Mouse (Mus musculus) mesoderm, embryonic 11.5 days (tissue): ENCODE data around the gene Stra8.

Source experiments
- DNase-seq: peaks from one replicate; pipeline ENCODE4 v3.0.0-alpha.2; 2012; ENCODE audit warnings: low read depth, low spot score

The Stra8 gene

DNA sequence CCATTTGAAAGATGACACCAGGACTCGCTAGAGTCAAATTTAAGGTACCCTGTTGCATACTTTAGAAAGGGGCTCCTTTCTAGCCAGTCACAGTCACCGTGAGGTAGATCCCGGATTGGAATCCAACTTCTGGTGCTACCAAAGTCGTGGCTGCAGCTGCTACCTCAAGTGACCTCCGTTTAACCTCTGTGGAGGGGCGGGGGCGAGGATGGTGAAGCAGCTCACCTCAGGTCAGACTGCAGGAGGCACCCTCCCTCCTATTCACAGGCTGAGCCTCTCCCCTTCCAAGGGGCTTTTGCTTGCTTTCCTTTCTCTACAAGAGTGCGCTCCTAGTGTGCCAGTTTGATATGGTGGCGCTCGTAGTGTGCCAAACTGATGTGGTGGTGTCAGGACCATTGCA, at the start of gene Stra8:
Gene Stra8 (plus strand): TSS at position 208 of the 400 bp plus-strand sequence.
- no peak for DNase-seq

DNA sequence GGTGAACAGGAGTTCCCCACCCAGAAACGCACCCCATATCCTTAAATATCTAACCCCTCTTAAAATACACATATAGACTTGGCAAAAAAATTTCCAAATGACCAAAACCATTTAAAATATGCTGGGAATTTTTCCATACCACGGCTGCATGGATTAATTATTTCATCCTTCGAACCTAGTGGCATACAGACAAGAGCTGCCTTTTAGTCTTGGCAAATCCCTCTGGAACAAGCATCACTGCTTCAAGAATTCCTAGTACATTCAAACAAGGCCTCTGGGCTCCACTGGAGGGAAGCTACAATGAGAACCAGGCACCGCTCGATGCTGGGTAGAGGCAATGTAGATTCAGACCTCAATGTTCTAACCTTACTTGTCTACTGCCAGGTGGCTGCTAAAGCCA, 49.2 kb upstream of the Stra8 start:
- DNase-seq, result no peak

DNA sequence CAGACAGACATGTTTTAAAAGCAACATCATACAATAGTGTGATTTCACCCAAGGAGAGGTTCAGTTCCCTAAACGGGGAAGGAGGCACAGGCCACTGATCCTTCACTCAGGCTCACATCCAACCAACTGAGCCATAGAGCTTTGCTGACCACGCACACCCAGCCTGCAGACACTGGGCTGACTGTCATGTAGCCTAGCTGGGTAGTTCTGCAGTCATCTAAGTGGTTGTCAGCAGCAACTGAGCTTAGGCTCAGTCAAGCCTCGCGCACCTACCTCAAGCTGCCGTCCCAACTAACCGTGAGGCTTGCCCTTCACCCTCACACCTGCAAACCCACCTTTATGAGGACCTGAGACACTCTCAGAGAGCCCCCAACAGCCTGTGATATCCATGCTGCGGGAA, 48.0 kb upstream of the Stra8 start:
- DNase-seq, result no peak

DNA sequence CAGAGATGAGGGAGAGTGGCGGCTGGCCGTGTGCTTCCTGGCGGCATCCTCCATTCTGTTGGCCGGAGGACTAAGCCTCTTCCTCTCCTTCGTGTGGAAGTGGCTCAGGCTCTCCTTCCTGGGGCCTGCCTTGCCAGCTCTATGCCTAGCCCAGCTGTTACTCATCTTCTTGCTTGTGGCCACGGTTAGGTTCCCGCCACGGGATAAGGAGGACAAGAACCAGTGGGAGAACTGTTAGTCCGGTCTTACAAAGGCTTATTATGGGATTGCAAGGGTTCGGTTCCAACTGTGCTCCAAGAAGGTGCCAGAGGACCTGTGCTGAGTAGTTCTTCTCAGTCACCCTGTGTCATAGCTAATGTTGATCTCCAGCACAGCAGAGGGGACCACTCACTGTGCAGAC, 47.1 kb upstream of the Stra8 start:
- DNase-seq, result no peak

DNA sequence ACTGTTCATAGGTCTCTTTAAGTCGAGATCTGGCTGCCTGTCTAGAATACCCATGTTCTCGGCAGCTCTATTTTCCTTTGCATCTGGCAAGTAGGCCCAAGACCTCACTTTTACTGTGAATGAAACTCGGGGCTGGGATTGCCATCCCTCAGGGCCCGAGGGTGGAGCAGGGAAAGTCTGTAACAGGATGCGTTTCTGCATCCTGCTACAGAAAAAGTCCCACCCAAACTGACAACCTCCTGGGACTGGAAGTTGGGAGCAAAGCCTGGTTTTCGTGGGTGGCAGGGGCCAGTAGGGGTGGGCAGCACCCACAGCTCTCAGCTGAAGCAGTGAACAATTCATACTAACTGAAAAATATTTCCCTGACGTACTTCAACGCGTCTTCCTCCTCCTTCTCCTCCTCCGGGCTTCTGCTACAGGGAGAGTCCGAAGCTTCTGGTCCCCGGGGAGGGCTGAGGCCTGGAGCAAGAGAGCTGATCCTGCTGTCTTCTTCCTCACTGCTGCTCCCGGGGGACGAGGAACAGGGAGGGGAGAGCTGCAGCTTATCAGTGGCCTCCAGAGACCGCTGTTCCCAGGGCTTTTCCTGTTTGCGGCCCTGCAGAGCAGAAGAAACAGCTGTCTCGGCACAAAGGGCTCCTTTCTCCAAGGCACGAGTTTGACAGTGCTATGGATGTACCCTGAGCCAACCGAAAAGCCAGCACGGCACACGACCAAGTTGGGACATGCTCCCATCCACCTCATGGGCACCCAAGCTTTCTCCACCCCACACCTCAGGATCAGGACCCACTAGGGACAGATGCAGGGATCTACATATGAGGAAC, 45.7 kb upstream of the Stra8 start:
- DNase-seq, result no peak

DNA sequence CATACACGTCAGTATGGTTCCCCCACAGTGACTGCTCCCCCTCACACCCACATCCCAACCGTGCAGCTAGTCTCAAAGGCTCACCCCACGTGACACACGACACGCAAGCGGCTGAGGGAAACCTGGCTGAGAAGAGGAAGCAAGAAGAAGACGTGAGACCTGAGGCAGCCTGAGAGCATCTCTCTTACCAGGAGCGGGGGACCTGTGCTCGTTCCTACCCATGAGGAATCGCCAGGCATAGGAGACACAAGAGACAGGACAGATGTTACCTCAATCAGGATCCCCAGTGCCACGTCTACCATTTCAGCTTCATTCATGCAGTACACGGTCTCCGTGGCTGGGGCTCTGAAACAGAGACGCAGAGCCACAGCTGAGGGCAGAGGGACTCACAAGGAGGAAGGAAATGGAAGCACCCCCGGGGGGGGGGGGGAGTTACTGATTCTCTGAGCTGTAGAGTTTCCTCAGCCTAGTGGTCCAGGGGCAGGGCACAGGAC, 44.6 kb upstream of the Stra8 start:
- no peak for DNase-seq

DNA sequence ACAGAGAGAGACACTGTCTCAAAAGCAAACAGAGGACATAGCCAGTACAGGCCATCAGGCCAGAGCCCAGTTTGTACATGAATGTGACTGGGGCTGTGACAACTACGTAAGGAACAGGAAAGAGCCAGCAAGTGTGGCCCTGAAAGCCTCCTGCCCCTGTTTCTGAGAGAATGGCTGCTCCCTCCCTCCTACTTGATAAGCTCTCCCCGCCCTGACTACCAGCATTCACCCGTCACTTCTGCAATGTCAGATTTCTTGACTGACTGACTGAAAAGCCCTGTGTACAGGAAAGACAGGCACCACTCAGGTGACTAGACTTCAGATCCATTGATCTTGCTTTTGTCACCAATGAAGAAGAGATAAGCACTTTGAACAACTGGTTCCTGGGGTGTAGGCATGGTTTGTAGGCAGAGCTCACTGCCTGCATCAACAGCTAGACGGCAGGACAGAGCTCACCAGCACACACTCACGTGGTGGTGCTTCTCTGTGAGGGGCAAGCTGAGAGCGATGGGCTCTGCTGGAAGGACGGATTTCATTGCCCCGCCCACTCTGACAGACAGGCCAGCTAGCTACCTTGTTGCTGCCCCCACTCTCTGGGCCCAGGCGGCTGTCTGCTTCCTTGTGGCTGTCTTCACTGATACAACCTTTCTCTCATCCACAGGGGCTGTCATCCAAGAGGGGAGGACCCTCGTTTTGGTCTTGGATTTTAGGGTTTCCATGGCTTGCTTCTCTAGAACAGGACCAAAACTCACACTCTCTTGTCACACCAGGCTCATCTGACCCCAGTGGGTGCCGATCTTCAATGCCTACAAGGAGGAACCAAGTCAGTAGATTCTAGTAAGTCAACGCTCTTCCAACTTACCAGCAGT, 43.8 kb upstream of the Stra8 start:
- DNase-seq, result no peak

DNA sequence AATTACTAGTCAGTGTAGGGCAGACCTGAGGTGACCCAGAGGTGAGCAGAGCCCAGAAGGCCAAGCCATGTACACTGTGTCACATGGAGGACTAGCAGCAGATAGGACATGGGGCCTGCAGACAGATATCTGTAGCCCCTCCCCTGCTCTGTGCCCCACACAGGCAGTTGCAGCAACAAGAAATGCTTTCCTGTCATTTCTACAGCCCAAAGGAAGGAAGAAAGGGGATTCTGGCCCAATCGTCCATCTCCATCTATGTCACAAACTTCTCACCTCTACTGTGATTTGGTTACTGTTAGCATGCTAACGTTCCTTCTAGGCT, 43.2 kb upstream of the Stra8 start:
- no peak for DNase-seq

DNA sequence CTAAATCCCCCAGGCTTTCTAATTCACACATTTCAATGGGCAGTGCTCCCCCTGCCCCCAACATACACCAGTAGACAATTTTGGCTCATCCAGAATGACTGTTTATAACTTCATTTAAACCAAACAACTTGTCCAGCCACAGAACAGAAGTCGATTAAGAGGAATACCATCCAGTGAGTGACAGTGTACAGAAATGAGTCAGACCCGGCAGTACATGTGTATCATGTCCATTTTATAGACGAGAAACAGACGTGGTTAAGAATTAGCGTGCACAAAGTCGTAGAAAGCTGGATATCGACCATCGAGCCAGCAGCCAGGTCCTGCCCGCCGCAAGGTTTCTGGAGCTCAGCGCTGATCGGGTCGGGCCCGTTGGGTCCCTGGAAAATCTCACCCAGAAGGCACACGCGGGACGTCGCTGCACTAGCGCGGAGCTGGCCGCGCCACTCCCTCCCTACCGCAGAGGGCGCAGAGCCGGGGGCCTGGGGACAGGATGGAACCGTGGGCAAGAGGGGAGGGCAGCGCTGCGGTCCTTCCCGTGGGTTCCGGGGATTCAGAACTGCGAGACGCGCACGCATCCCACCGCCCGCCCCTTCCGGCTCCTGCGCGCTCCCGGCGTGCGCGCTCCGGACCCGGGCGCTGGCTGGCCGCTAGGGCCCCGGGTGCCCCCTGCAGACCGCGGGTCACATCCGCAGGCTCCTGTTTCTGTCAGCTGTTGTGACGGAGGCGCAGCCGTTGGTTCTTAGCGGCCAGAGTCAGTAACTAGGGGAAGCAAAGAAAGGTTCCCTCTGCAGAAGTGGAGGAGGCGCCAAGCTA, 42.2 kb upstream of the Stra8 start, which contains the start of gene Cyren:
Gene Cyren (minus strand): TSS at position 552 of the 813 bp plus-strand sequence.
- peak; percentile 94 for DNase-seq

DNA sequence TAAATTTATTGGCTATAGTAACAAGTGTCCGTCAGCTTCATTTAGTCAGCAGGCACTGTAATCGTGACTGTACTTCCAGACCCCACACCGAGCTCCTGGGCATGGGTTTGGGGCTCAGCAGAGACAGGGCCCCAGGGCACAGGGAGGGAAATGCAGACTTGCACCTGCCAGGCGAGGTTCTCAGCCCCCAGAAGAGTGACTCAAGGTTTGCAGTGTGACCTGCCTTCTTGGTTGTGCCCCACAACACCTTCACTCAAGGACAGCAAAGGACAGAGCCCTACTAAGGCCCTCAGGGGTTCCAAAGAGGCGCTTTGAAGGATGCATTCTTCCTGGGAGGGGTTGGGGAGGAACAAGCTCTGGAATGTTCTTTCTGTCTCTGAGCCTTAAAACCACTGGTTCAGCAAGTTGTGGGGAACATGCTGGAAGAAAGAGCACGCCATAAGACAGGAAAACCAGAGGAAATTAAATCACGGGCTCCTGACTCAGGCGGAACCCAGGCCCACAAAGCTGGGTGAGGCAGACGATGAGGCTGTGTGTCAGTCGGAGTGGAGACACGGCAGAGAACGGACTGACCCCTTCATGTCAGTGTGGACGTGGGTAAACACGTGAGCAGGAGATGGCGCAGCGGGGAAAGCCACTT, 40.7 kb upstream of the Stra8 start:
- DNase-seq, result no peak

DNA sequence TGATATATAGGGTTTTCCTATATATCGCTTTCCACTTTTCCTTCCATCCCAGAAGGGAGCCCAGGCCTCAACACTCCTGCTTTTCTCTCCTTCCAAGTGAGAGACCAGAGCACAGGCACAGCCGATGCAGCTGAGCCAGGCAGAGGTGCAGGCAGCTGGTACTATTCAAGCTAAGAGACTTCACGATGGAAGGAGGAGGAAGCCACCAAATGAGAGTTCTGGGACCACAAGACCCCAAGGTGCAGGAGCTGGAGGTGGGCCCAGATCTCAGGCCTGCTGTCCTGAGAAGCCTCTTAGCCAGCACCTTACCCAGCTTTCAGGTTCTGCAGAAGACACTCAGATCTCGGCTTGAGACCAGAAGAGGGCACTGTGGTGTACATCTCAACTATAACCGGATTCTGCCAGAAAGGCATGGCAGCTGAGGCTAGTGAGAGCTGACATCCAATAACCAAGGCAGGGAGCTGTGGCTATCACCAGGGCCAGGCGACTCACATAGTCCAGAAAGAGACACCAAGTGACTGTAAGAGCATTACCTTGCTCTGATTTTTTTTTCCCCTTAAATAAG, 40.0 kb upstream of the Stra8 start:
- no peak for DNase-seq

DNA sequence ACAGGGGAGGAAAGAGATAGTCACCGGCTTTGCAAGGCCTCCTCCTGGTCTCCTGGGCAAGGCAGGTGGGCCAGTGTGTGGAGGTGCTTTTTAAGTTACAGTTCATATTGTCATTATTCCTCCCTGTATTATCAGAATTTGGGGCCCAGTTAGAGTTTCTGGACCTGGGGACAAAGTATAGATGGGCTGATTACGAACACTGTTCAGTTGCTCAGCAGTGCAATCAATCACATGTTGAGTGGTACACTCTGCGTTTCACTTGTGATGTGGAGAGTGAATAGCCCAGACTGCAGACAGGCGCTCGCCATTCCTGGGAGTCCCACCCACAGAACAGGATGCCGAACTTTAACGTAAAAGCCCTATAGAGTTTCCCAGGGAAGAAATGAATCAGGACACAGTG, 35.2 kb upstream of the Stra8 start:
- DNase-seq, result no peak

DNA sequence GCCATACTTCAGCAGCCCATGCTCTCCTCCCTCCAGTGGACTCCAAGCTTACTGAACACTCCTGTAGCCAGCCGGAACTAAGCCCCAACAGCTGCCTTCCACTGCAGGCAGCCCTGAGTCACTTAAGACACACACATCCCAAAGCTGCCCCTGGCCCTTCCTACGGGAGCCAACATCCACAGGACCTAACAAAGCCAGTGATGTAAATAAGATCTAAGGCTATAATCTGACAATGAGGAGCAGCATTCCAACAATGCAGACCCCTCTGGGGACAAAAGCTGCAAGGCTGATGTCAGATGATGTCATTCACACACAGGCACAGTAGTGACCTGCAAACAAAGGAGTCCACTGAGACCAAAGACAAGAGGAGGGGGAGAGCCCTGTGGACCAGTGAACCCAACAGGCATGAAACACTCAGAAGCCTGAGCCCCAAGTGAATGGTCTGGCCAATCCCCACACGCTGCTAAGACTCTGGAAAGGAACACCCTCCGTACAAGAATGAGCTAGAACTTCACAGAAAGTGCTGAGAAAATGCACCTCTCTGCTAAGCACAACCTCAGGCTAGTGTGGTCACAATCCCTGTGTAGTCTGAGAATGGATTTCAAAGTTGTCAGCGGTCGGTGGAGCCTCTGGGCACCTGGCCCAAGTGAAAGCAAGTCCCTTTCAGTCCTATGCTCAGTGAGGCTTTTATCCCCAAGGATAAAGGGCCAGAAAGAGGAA, 32.7 kb upstream of the Stra8 start:
- peak; percentile 74 for DNase-seq

DNA sequence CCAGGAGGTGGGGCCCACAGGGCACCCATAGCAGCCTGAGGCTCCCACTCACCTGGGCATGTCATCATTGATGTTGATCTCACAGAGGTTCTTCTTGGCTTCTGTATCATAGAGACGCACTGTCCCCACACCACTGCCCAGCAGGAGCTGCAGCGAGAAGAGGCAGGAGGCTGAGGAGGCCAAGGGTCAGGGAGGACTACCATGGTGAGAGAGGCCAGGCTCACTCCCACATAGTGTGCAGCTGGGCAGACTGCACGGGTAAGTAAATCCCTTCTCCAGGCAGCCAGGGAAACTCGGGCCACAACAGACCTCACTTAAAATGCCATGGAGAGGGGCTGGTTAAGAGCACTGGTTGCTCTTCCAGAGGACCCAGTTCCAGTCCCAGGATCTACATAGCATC, 30.8 kb upstream of the Stra8 start:
- no peak for DNase-seq

DNA sequence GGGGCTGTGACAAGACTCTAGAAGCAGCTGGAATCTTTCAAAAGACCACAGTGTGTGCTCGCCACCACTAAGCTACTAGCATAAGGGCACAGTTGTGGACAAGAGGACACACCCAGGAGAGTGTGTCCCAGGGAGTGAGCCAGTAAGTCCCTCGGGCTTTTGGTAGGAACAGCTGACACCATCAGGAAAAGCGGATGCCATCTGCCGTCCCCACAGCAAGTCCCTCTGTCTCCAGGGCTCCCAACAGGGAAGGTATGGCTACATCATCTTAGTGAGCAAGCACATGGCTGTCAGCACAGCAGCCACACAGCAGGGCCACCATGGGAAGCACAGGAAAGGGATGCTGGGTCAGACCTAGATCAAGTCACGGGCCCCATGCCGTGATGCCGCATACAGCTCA, 24.4 kb upstream of the Stra8 start:
- DNase-seq, result no peak

DNA sequence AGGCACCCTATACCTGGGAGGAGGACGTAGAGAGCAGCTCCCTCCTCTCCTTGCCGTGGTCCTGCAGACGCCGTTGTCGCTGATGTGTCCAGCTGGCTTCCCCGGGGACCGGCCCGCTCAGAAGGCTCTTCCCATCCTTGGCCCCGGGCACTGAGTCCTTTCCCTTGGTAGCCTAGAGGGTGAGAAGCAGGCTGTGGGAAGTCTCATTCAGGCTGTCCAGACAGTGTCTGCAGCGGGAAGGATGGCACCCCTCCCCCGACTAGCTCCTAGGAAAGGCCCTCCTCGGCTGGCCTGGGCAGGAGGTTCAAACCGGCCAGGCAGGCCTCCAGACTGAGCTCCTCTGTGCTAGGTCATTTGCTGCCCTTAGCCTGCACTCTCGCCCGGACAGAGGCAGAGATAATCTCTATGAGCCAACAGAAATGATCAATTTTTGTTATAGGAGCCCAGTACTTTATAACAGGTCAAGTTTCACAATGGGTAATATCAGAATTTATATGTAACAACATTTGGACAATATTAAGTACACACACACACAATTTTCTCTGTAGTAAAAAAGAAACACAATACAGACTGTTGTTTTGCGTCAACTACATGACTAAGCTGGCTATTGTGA, 23.7 kb upstream of the Stra8 start:
- no peak for DNase-seq

DNA sequence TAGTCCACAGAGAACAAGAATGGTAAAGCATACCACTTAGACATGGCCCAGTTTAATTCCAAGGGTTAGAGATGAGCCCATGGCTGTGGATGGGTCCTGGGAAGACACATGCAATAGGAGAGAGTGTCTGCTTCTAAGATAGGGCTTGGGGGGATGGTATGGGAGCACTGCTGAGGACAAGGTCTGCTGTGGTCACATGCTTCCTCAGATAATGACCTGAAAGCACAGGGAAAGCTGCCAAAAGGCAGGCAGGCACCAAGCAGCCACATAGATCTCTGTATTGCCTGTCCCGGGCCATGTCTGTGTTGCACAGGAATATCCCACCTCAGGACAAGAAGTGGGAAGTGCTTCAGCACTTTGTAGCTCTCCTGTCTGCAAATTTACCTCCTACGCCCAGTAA, 20.8 kb upstream of the Stra8 start:
- DNase-seq, result no peak

DNA sequence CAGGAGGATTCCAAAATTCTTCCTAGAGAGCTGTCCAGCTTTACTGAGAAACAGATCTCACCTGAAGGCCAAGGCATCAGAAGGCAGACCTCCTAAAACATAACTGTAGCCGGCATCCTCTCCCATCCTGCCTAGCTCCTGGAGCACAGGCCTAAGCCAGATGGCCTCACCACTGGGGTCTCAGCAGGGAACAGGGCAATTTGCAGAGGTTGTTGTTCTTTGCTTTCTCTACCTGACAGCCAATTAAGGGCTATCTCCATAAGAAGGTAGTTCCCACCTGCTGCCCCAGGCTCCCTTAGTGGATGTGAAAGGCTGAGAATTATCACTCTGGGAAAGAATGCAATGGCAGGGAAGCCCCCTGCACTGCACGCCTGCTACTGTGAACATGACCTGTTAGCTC, 19.0 kb upstream of the Stra8 start:
- no peak for DNase-seq

DNA sequence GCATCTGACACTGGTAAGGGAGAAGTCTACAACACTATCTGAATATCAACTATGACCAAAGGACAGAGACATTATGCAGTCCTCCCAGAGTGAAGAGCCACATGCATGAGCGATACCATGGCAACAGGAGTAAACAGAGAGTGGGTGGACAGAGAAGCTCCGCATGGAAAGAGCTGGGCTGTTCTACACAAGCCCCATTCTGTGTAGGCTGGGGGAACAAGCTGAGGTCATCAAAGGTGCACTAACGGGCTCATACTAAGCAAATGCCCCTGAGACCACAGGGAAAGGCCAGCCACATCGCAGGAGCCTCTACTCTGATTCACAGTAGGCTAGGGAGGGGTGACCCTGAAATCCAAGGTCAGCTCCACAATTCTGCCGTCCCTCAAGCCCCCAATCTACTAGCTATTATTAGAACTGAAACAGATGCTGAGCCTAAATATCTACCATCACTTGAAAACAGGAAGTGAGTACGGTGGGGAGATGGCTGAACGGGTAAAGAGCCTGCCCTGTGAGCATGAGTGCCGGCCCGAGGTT, 18.0 kb upstream of the Stra8 start:
- no peak for DNase-seq

DNA sequence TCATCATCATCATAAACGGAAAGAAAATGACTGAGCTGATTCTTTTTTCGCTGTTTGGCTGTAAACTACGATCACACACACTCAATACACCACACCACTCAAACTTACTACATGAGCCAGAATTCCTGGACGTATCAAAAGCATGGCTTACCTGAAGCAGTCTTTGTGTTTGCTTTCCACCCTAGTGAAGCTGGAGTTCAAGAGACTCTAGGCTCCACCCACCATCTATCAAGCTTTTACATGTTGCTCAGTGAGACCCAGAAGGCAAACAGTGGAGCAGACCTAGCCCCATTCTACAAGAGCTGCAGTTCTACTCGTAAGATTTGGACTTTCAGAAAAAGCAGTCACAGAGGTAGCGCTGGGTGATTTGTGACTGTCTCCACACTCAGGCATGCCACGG, 17.4 kb upstream of the Stra8 start:
- no peak for DNase-seq
